Mouse (Mus musculus): ENCODE measurements at regions not wholly inside any gene's neighbourhood (a gene's known extent, or its start where the extent isn't known, plus 50 kb on each side); places are given as distances from the start of the nearest gene placed in this dataset.

DNA sequence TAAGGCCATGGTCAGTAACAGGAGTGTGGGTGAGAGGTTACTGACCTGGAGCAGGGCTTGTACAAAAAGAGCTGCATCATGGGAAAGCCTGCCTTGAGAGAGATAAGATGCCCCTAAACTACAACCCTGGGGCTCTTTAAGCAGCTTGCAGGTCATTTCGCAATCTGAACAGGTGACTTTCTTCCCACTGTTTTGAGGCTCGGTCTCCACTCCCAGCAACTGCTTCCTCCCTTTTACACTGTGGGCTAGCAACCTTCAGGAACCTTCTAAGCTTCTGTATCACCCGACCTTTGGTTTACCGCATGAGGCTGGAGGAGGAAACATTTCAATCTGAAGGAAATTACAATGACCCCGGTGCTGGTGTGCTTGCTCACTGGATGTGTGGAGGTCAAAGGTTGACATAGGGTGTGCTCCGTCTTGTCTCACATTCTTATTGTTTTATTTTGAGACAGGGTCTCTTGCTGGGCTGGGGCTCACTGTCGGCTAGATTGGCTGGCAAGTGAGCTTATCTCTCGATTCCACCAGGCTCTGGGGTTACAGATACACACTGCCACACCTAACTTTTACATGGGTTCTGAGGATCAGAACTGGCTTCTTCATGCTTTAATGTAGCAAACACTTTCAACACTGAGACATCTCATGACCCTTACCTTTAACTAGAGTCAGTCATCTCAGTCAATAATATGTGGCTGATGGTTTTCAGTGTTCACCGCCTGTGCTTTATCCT, 71.1 kb upstream of the Ccdc71l start:
- no peaks in the 10 kb centered on the region for H3K27me3 ChIP-seq (ENCODE audit: control insufficient read depth, insufficient read depth, insufficient read length)
- no peak overlapping the region for H3ac ChIP-seq (ENCODE audit: control insufficient read depth, insufficient read length)
- H3K36me3 ChIP-seq (ENCODE audit: control insufficient read depth, insufficient read depth): no peaks in the 10 kb centered on the region
- no peak overlapping the region for H3K4me3 ChIP-seq
- no peak overlapping the region for H3K4me2 ChIP-seq (ENCODE audit: low read depth)
- no peak for TF ChIP-seq MYOG (IDR thresholded peaks at IDR 0.05; ENCODE audit: control insufficient read depth in 1 of 3, insufficient read depth in 1 of 3, insufficient read length in 2 of 3, low read depth in 2 of 3)
- no peak for TF ChIP-seq POLR2AphosphoS2 (IDR thresholded peaks at IDR 0.05; ENCODE audit: insufficient read length, low read depth)
- TF ChIP-seq MAX (IDR thresholded peaks at IDR 0.05; ENCODE audit: low read depth): no peak
- TF ChIP-seq SRF (IDR thresholded peaks at IDR 0.05; ENCODE audit: control insufficient read depth, insufficient read length, low read depth): no peak
- no peak for TF ChIP-seq POLR2A (IDR thresholded peaks at IDR 0.05; ENCODE audit: insufficient read length, low read depth)
- no peak for TF ChIP-seq TCF12 (IDR thresholded peaks at IDR 0.05; ENCODE audit: insufficient read depth, poor library complexity, severe bottlenecking)
- no peak for TF ChIP-seq E2F4 (IDR thresholded peaks at IDR 0.05; ENCODE audit: insufficient read depth)
- no peak for TF ChIP-seq CEBPB (IDR thresholded peaks at IDR 0.05; ENCODE audit: insufficient read depth, poor library complexity, severe bottlenecking)
- no peak for TF ChIP-seq TCF3 (IDR thresholded peaks at IDR 0.05; ENCODE audit: insufficient read length, low read depth)
- no peak for TF ChIP-seq REST (IDR thresholded peaks at IDR 0.05; ENCODE audit: insufficient read depth, insufficient read length)
- TF ChIP-seq MYOD1 (IDR thresholded peaks at IDR 0.05; ENCODE audit: control insufficient read depth in 1 of 3, insufficient read length in 2 of 3, low read depth in 2 of 3): no peak
- no peak for TF ChIP-seq USF1 (IDR thresholded peaks at IDR 0.05; ENCODE audit: low read depth)
- no peaks in the 10 kb centered on the region for H3K79me2 ChIP-seq (ENCODE audit: control insufficient read depth, insufficient read depth)

DNA sequence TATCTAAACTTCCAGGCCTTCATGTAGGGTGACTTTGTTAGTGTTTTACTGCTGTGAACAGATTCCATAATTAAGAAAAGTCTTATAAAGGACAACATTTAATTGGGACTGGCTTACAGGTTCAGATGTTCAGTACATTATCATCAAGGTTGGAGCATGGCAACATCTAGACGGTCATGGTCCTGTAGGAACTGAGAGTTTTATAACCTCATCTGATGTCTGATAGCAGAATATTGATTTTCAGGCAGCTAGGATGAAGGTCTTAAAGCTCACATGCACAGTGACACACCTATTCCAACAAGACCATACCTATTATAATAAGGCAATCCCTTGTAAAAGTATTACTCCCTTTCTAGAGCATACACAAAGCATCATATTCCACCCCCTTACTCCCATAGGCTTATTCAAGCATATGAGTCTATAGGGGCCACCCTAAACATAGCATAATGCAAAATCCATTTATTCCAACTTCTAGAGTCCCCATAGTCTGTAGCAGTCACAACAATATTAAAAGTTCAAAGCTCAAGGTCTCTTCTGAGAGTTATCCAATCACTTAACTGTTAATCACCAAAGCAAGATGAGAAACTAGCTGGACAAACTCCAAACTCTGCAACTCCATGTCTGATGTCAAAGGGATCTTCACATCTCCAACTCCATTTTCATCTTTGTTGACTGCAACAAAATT, 63.3 kb upstream of the Ccdc71l start:
- Histone ChIP-seq H3K4me3 (no peak overlapping the region), H3ac (ENCODE audit: control insufficient read depth, insufficient read length) (no peak overlapping the region), H3K4me2 (ENCODE audit: low read depth) (no peak overlapping the region), H3K79me2 (ENCODE audit: control insufficient read depth, insufficient read depth) (no peaks in the 10 kb centered on the region), H3K36me3 (ENCODE audit: control insufficient read depth, insufficient read depth) (no peaks in the 10 kb centered on the region), H3K27me3 (ENCODE audit: control insufficient read depth, insufficient read depth, insufficient read length) (no peaks in the 10 kb centered on the region)
- TF ChIP-seq POLR2A (IDR thresholded peaks at IDR 0.05; ENCODE audit: insufficient read length, low read depth) (no peak), MAX (IDR thresholded peaks at IDR 0.05; ENCODE audit: low read depth) (no peak), POLR2AphosphoS2 (IDR thresholded peaks at IDR 0.05; ENCODE audit: insufficient read length, low read depth) (no peak), E2F4 (IDR thresholded peaks at IDR 0.05; ENCODE audit: insufficient read depth) (no peak), USF1 (IDR thresholded peaks at IDR 0.05; ENCODE audit: low read depth) (no peak), CEBPB (IDR thresholded peaks at IDR 0.05; ENCODE audit: insufficient read depth, poor library complexity, severe bottlenecking) (no peak), TCF3 (IDR thresholded peaks at IDR 0.05; ENCODE audit: insufficient read length, low read depth) (no peak), MYOG (IDR thresholded peaks at IDR 0.05; ENCODE audit: control insufficient read depth in 1 of 3, insufficient read depth in 1 of 3, insufficient read length in 2 of 3, low read depth in 2 of 3) (no peak), TCF12 (IDR thresholded peaks at IDR 0.05; ENCODE audit: insufficient read depth, poor library complexity, severe bottlenecking) (no peak), REST (IDR thresholded peaks at IDR 0.05; ENCODE audit: insufficient read depth, insufficient read length) (no peak), MYOD1 (IDR thresholded peaks at IDR 0.05; ENCODE audit: control insufficient read depth in 1 of 3, insufficient read length in 2 of 3, low read depth in 2 of 3) (no peak), SRF (IDR thresholded peaks at IDR 0.05; ENCODE audit: control insufficient read depth, insufficient read length, low read depth) (no peak)

All from myocyte (in vitro differentiated cells).